Mouse (Mus musculus) E14TG2a.4 (cell line): Measurements from ENCODE around the gene Samd7.

ENCODE experiments used
- H3K27me3 ChIP-seq: 2 replicates; pipeline ENCODE4 v1.6.1; 2014; ENCODE audit warnings: low read length, control low read depth; ENCODE audit not compliant: insufficient read depth
- H3K36me3 ChIP-seq: 2 replicates; pipeline ENCODE4 v1.6.1; 2014; ENCODE audit warnings: low read length, control low read depth; ENCODE audit not compliant: insufficient read depth
- H3K4me1 ChIP-seq: replicated peaks from 2 replicates; pipeline ENCODE4 v1.6.1; 2014; ENCODE audit warnings: low read depth, low read length, control low read depth
- H3K4me3 ChIP-seq: replicated peaks from 2 replicates; pipeline ENCODE4 v1.5.1; 2014; ENCODE audit warnings: mild to moderate bottlenecking, low read length
- H3K9me3 ChIP-seq: 2 replicates; pipeline ENCODE4 v1.6.1; 2014; ENCODE audit warnings: low read length, control low read depth
- CTCF ChIP-seq: conservative IDR thresholded peaks from 2 replicates; pipeline ENCODE4 v1.5.1; 2014; ENCODE audit warnings: low read length
- NANOG ChIP-seq: IDR thresholded peaks from 2 replicates; pipeline ENCODE4 v1.6.1; 2014; ENCODE audit warnings: borderline replicate concordance, low read length, mixed read lengths
- POU5F1 ChIP-seq: IDR thresholded peaks from 2 replicates; pipeline ENCODE4 v1.6.1; 2014; ENCODE audit warnings: low read length, borderline replicate concordance

The Samd7 gene

GRCm38 (mm10) chr3:30729046-30729445 lies 17.0 kb upstream of the Samd7 start:
- Histone ChIP-seq H3K4me1 (peaks cover 10% of the 10 kb centered on the region), H3K4me3 (no peak overlapping the region), H3K27me3 (no peaks in the 10 kb centered on the region), H3K9me3 (no peaks in the 10 kb centered on the region), H3K36me3 (no peaks in the 10 kb centered on the region)
- TF ChIP-seq CTCF: no peak
- TF ChIP-seq NANOG: no peak
- no peak for TF ChIP-seq POU5F1

GRCm38 (mm10) chr3:30736809-30737208 lies 9.3 kb upstream of the Samd7 start:
- Histone ChIP-seq H3K36me3 (no peaks in the 10 kb centered on the region), H3K4me3 (no peak overlapping the region), H3K27me3 (no peaks in the 10 kb centered on the region), H3K9me3 (no peaks in the 10 kb centered on the region), H3K4me1 (peaks cover 5% of the 10 kb centered on the region; the same call in 1 of the 2 replicates)
- TF ChIP-seq CTCF (no peak), NANOG (no peak), POU5F1 (no peak)

- no peaks in the 10 kb centered on the region for H3K36me3 ChIP-seq
- no peak overlapping the region for H3K4me3 ChIP-seq
- H3K27me3 ChIP-seq: no peaks in the 10 kb centered on the region
- H3K4me1 ChIP-seq: peaks cover 5% of the 10 kb centered on the region; the same call in 1 of the 2 replicates
- H3K9me3 ChIP-seq: peaks cover 5% of the 10 kb centered on the region; the same call in 1 of the 2 replicates
- no peak for TF ChIP-seq POU5F1
- no peak for TF ChIP-seq CTCF
These were observed 4.8 kb upstream of the Samd7 start for GRCm38 (mm10) chr3:30741306-30741705.

- no peak for TF ChIP-seq NANOG
- TF ChIP-seq CTCF: no peak
- no peak for TF ChIP-seq POU5F1
- no peaks in the 10 kb centered on the region for H3K4me1 ChIP-seq
- peaks cover 5% of the 10 kb centered on the region; the same call in 1 of the 2 replicates for H3K9me3 ChIP-seq
- no peaks in the 10 kb centered on the region for H3K27me3 ChIP-seq
- H3K36me3 ChIP-seq: no peaks in the 10 kb centered on the region
- no peak overlapping the region for H3K4me3 ChIP-seq
These were observed 3.2 kb upstream of the Samd7 start for GRCm38 (mm10) chr3:30742891-30743290.

- H3K9me3 ChIP-seq: peaks cover 5% of the 10 kb centered on the region; the same call in 1 of the 2 replicates
- H3K27me3 ChIP-seq: no peaks in the 10 kb centered on the region
- TF ChIP-seq POU5F1: no peak
- no peak for TF ChIP-seq NANOG
- no peak for TF ChIP-seq CTCF
- H3K4me3 ChIP-seq: no peak overlapping the region
- no peaks in the 10 kb centered on the region for H3K4me1 ChIP-seq
- no peaks in the 10 kb centered on the region for H3K36me3 ChIP-seq
These were observed 2.2 kb downstream of the Samd7 start for GRCm38 (mm10) chr3:30748316-30748715.

GRCm38 (mm10) chr3:30754696-30755095 lies 8.6 kb downstream of the Samd7 start:
- no peaks in the 10 kb centered on the region for H3K27me3 ChIP-seq
- peaks cover 6% of the 10 kb centered on the region for H3K4me1 ChIP-seq
- H3K9me3 ChIP-seq: no peaks in the 10 kb centered on the region
- H3K4me3 ChIP-seq: no peak overlapping the region
- TF ChIP-seq NANOG (no peak), POU5F1 (no peak), CTCF (no peak)
- no peaks in the 10 kb centered on the region for H3K36me3 ChIP-seq

GRCm38 (mm10) chr3:30764877-30765276 lies 18.8 kb downstream of the Samd7 start:
- H3K4me1 ChIP-seq: peaks cover 10% of the 10 kb centered on the region
- H3K4me3 ChIP-seq: no peak overlapping the region
- H3K9me3 ChIP-seq: no peaks in the 10 kb centered on the region
- no peaks in the 10 kb centered on the region for H3K36me3 ChIP-seq
- no peak for TF ChIP-seq CTCF
- TF ChIP-seq NANOG: no peak
- no peak for TF ChIP-seq POU5F1
- H3K27me3 ChIP-seq: no peaks in the 10 kb centered on the region

GRCm38 (mm10) chr3:30765311-30766027 lies 19.4 kb downstream of the Samd7 start:
- H3K36me3 ChIP-seq: no peaks in the 10 kb centered on the region
- TF ChIP-seq NANOG: no peak
- TF ChIP-seq CTCF: no peak
- no peak for TF ChIP-seq POU5F1
- no peaks in the 10 kb centered on the region for H3K9me3 ChIP-seq
- no peaks in the 10 kb centered on the region for H3K27me3 ChIP-seq
- no peak overlapping the region for H3K4me3 ChIP-seq
- peaks cover 10% of the 10 kb centered on the region for H3K4me1 ChIP-seq

- peaks cover 10% of the 10 kb centered on the region for H3K4me1 ChIP-seq
- H3K36me3 ChIP-seq: no peaks in the 10 kb centered on the region
- H3K27me3 ChIP-seq: no peaks in the 10 kb centered on the region
- H3K9me3 ChIP-seq: no peaks in the 10 kb centered on the region
- no peak for TF ChIP-seq NANOG
- no peak for TF ChIP-seq CTCF
- no peak for TF ChIP-seq POU5F1
- no peak overlapping the region for H3K4me3 ChIP-seq
These were observed 20.1 kb downstream of the Samd7 start for GRCm38 (mm10) chr3:30766177-30766576.
